Mouse (Mus musculus) brain, embryonic 14.5 days (tissue): ENCODE data around the gene Scmh1. TPM values are rescaled to one million over a fixed set of nuclear protein-coding genes. Genes with fewer than 3 reads are reported as not detected.

Experiments used
- DNase-seq: peaks from one replicate; pipeline ENCODE4 v3.0.0-alpha.2; 2011; ENCODE audit warnings: low read depth
- CTCF ChIP-seq: fragments of 200-500 bp; IDR thresholded peaks from 2 replicates; pipeline ENCODE4 v1.5.1; 2012; ENCODE audit warnings: inconsistent platforms, mild to moderate bottlenecking, moderate library complexity, borderline replicate concordance; ENCODE audit not compliant: insufficient read depth, insufficient read length; ENCODE audit errors: extremely low read depth
- POLR2A ChIP-seq: fragments of 200-500 bp; IDR thresholded peaks from 2 replicates; pipeline ENCODE4 v1.6.1; 2012; ENCODE audit warnings: mild to moderate bottlenecking, inconsistent platforms, borderline replicate concordance; ENCODE audit not compliant: poor library complexity, insufficient read depth, insufficient read length, severe bottlenecking; ENCODE audit errors: extremely low read depth
- polyA plus RNA-seq: library from polyadenylated mRNA; depleted of rRNA; stranded (reverse); fragments of >200 nt; gene quantifications from 2 replicates; pipeline ENCODE4 v1.2.3, GENCODE M21; 2012

Scmh1 gene
- polyA plus RNA-seq, 1 experiment = 123 TPM

DNA sequence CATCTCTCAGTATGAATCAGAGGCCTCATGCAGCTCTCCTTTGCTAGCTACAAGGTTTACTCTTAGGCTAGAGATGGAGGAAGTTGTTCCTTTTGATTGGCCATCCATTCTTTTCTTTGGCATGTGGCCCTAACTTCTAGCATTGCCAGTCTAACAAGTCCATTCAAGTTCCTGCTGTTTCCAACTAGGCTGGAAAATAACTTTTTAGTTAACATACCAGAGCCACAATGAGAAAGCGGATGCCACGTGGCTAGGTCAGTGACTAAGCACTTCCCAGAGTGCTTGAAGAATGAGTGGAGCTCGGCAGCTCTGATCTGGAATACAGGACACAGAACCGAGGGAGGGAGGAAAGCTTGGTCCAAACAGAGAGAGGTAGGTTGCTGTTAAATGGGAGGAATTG is 112.3 kb downstream of the Scmh1 start:
- DNase-seq = no peak
- TF ChIP-seq CTCF = no peak
- no peak for TF ChIP-seq POLR2A

DNA sequence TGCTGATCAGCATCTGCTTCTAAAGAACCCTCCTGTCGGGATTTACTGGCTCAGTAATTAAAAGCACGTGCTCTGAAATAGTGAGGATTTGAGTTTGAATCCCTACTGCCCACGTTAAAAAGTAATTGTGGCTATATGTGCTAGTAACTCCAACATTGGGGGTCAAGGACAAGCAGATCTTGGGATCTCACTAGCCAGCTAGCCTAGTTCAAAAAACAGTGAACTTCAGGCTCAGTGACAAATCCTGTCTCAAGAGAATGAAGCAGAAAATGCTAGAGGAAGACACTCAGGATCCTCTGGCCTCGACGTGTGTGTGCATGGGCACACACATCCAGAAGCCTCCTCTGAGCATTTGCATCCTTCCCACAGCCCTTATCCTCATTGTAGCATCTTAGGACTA is 116.7 kb downstream of the Scmh1 start:
- TF ChIP-seq CTCF (no peak), POLR2A (no peak)
- no peak for DNase-seq

DNA sequence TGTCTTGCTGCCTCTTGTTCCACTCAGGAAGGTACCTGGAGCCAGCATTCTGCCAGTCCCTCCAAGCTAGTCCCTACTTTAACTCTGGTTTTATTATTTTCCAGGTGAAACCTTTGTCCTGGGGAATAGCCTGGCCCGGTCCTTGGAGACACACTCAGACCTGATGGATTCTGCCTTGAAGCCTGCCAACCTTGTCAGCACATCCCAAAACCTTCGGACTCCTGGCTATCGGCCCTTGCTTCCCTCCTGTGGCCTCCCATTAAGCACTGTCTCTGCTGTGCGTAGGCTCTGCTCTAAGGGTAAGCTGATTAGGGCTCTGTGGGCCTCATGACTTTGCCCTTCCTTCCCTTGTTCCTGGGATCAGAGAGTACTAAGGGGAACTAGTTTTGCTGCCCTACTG is 117.3 kb downstream of the Scmh1 start:
- no peak for DNase-seq
- TF ChIP-seq POLR2A (no peak), CTCF (no peak)

DNA sequence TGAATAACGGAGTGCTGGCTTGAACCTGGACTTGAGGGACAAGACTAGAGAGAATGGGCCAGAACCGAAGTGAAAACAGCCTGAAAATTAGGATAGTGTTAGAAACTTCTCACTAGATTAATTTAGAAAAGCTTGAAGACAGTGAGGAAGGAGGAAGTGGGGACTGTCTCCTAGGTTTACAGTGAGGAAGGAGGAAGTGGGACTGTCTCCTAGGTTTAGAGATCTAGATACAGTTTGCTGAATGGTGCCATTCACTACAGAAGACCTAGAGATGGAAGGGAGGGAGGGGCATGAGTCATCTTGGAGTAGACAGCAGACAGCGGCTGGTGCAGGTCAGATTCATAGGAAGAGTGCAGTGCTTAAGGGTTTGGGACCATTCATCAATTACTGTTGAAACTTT is 118.0 kb downstream of the Scmh1 start:
- DNase-seq = no peak
- TF ChIP-seq POLR2A (no peak), CTCF (no peak)

DNA sequence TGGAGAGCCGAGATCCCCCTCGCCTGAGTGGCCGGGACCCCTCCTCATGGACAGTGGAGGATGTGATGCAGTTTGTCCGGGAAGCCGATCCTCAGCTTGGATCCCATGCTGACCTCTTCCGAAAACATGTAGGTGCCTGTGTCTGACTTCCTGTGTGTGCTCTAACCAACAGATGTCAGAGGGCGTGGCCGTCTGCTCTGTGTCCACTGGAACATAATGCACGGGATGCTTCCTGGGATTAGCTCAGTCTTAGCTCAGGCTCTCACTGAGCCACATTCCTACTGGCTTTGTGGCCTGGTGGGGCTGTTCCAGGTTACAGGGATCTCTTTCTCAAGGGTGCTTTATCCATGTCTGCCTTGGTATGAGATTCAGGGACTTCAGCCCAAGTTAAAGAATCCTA is 123.1 kb downstream of the Scmh1 start:
- TF ChIP-seq POLR2A (no peak), CTCF (no peak)
- no peak for DNase-seq

DNA sequence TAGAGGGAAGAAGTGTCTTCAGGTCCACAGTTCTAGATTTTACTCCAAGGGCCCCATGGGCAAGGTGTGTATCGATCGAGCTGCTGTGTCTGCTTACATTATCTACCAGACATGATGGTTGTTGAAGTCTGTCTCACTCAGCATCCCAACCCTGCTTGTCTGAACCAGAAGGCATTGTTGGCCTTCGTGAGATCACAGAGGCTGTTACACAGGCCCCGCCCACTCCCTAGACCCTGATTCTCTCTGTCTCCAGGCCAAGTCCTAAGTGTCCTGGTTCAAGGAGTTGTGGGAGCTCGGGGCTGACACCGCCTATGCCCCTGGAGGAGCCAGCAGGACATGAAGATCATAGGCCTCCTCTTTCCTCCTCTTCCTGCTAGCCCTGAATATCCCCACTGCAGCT is 126.9 kb downstream of the Scmh1 start, which contains the start of gene Slfnl1:
TSS of gene Slfnl1 (plus strand) at position 246 of the 400 bp plus-strand sequence.
- TF ChIP-seq POLR2A (no peak), CTCF (no peak)
- DNase-seq = no peak

DNA sequence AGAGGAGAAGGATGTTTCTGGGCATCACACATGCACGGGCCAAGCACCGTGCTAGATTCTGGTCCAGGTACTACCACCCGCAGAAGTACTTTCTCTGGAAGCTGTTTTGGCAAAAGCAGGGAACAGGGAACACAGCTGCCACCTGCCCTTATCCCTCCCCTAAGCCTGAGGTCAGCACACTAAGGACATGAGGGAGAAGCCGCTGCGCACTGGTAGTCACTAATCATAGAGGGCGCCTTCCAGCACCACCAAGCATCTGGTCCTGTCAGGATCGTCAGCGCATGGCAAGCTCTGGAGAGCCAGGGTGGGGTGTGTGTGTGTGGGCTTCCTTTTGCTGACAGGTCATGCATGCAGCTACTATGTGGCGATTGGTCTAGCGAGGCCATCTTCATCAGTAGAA is 133.6 kb downstream of the Scmh1 start:
- DNase-seq = no peak
- TF ChIP-seq POLR2A = no peak
- TF ChIP-seq CTCF = no peak

DNA sequence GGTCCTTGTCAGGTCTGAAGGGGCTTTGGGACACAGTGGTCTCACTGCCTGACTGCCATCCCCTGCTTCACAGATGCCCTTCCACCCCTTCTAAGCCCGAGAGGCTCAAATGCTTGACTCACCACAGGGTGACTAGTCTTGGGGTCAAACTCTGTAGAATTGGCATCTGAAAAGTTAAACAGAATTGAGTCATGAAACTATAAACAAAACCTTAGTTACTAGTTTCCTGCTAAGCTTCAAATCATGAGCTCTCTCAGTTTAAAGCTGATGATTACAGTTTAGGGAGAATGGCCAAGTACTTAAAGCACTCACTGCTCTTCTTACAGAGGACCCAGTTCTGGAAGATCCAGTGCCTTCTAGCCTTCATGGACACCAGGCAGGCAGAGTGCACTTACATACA is 139.8 kb downstream of the Scmh1 start:
- TF ChIP-seq CTCF (no peak), POLR2A (no peak)

DNA sequence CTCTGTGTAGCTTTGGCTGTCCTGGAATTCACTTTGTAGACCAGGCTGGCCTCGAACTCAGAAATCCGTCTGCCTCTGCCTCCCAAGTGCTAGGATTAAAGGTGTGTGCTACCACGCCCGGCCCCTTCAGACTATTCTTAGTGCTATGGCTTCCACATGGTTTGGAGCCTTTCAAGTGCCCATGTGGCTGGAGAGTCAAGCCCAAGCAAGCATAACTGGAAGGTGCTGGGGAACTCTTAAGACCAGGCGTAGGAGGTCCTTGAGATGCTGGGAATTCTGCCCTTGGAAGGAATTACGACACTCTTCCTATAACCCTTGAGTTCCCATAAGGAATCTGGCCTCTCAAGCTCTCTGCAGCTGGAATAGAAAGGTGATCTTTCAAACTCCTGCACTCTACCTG is 151.5 kb downstream of the Scmh1 start:
- TF ChIP-seq POLR2A (no peak), CTCF (no peak)
- DNase-seq = no peak

More for the DNA sequence above, 139.8 kb downstream of the Scmh1 start:
- no peak for DNase-seq

DNA sequence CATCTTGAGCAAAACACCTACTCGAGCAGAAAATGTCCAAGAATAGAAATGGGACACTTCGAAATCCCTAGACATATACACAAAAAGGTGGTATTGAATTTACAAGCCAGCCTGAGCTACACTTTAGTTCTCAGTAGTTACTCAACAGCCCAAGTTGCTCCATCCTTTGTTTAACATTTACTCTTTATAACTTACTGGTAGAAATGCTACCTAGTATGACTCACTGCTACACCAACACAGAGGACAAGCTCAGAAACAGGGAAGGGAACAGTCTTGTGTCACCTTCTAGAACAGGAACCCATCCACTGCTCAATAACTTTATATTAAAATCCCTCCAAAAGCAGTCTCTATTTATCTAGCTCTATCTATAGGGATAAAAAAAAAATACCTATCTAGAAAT is 160.6 kb downstream of the Scmh1 start:
- TF ChIP-seq CTCF = no peak
- no peak for TF ChIP-seq POLR2A
- DNase-seq = no peak

DNA sequence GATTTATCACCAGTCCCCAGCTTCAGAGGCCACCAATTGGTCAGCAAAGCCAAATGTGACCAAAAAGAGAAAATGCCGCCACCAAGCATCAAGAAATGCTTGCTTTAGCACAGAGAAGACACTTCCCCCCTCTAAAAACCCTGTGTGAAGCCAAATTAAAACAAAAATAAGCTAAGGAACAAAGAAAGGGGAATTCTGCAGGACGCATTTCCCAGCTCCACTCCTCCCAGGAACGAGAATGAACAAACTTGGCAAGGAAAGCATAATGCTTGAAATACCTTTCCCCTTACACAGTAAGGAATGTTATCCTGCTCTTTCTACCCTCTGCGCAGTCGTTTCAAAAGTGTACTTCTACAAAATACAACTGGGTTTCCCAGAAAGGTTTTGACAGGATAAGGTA is 162.9 kb downstream of the Scmh1 start:
- DNase-seq = peak; percentile 53
- TF ChIP-seq POLR2A (no peak), CTCF (no peak)

DNA sequence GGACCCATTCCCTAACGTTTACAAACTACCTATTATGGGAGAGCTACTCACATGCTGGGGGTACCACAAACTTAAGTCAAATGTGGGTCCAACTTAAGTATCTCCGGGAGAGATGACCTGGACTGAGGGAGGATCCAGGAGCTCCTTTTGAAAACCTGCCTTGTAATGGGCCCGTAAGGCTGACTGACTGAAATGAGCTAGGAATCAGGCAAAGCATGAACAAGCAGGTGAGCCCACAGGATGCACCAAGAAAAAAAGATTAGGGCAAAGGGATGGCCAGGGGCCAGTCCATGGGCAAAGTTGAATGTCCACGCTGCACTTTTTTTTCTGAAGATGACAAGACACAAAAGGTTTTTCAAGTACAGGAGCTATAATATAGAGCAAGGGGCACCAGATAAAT is 163.9 kb downstream of the Scmh1 start:
- DNase-seq = peak; percentile 22
- no peak for TF ChIP-seq POLR2A
